Mouse (Mus musculus) naive thymus-derived CD4-positive, alpha-beta T cell, adult 2 months (primary cell): ENCODE results near the gene Pdia5.

Source experiments
- DNase-seq: peaks from one replicate; pipeline ENCODE4 v3.0.0-alpha.2; 2011; ENCODE audit warnings: low read depth

Gene Pdia5

GRCm38 (mm10) chr16:35441346-35442025 lies 49.2 kb downstream of the Pdia5 start:
- no peak for DNase-seq

- DNase-seq = no peak
Observed at GRCm38 (mm10) chr16:35439046-35439445, 51.6 kb downstream of the Pdia5 start.

GRCm38 (mm10) chr16:35431608-35432007 lies 59.1 kb downstream of the Pdia5 start:
- no peak for DNase-seq

GRCm38 (mm10) chr16:35424926-35425325 lies 65.7 kb downstream of the Pdia5 start:
- DNase-seq = no peak

- DNase-seq = no peak
Observed at GRCm38 (mm10) chr16:35423250-35424139, 67.2 kb downstream of the Pdia5 start.

GRCm38 (mm10) chr16:35422705-35423104 lies 68.0 kb downstream of the Pdia5 start:
- DNase-seq = no peak

GRCm38 (mm10) chr16:35422141-35422540 lies 68.5 kb downstream of the Pdia5 start:
- no peak for DNase-seq

- no peak for DNase-seq
Observed at GRCm38 (mm10) chr16:35414616-35415015, 76.1 kb downstream of the Pdia5 start.

- DNase-seq = no peak
Observed at GRCm38 (mm10) chr16:35406706-35407105, 84.0 kb downstream of the Pdia5 start.

GRCm38 (mm10) chr16:35406166-35406565 lies 84.5 kb downstream of the Pdia5 start:
- no peak for DNase-seq

GRCm38 (mm10) chr16:35405348-35406080 lies 85.2 kb downstream of the Pdia5 start:
- DNase-seq = no peak

- DNase-seq = no peak
Observed at GRCm38 (mm10) chr16:35404864-35405263, 85.8 kb downstream of the Pdia5 start.

GRCm38 (mm10) chr16:35403891-35404290 lies 86.8 kb downstream of the Pdia5 start:
- no peak for DNase-seq

GRCm38 (mm10) chr16:35403356-35403755 lies 87.3 kb downstream of the Pdia5 start:
- no peak for DNase-seq

- no peak for DNase-seq
Observed at GRCm38 (mm10) chr16:35392813-35393212, 97.9 kb downstream of the Pdia5 start.

- DNase-seq = no peak
Observed at GRCm38 (mm10) chr16:35385654-35386053, 105.0 kb downstream of the Pdia5 start.

- no peak for DNase-seq
Observed at GRCm38 (mm10) chr16:35380048-35380447, 110.6 kb downstream of the Pdia5 start.

- DNase-seq = no peak
Observed at GRCm38 (mm10) chr16:35379344-35379743, 111.3 kb downstream of the Pdia5 start.

- no peak for DNase-seq
Observed at GRCm38 (mm10) chr16:35364063-35364428, 126.6 kb downstream of the Pdia5 start.

- DNase-seq = peak; percentile 95
Observed at GRCm38 (mm10) chr16:35363150-35364062, 127.3 kb downstream of the Pdia5 start, which contains the start of gene Sec22a. TSS of gene Sec22a (minus strand) at chr16:35363918.

GRCm38 (mm10) chr16:35362221-35362620 lies 128.5 kb downstream of the Pdia5 start:
- DNase-seq = peak; percentile 24
